Mouse (Mus musculus) T-helper 2 cell (primary cell): ENCODE results near the gene Hacl1.

Source experiments
- in situ Hi-C: fragments of 300-600 bp; cut with MboI, MseI; formaldehyde crosslinking; loops from one replicate; pipeline ENCODE4 v1.15.1; 2025; ENCODE audit warnings: high pct_unique_total_duplicates

The Hacl1 gene

GRCm38 (mm10) chr14:31662555-31663211 lies 21.6 kb upstream of the Hacl1 start:
- in situ Hi-C loops = loop anchor here (10.0 kb wide), 1 partner anchor 422 kb away; the partner anchor contains the start of genes Dph3 and Oxnad1

GRCm38 (mm10) chr14:31661671-31662554 lies 20.8 kb upstream of the Hacl1 start:
- in situ Hi-C loops = loop anchor here (10.0 kb wide), 1 partner anchor 423 kb away; the partner anchor contains the start of genes Dph3 and Oxnad1

GRCm38 (mm10) chr14:31660312-31661093 lies 19.4 kb upstream of the Hacl1 start:
- in situ Hi-C loops = loop anchor here (10.0 kb wide), 1 partner anchor 424 kb away; the partner anchor contains the start of genes Dph3 and Oxnad1

GRCm38 (mm10) chr14:31659501-31660181 lies 18.6 kb upstream of the Hacl1 start:
- in situ Hi-C loops = loop anchor here (10.0 kb wide), 1 partner anchor 425 kb away; the partner anchor contains the start of genes Dph3 and Oxnad1

- in situ Hi-C loops = no loop called here
Observed at GRCm38 (mm10) chr14:31658126-31658680, 17.1 kb upstream of the Hacl1 start.

GRCm38 (mm10) chr14:31656857-31657645 lies 16.0 kb upstream of the Hacl1 start:
- in situ Hi-C loops = no loop called here

GRCm38 (mm10) chr14:31656386-31656785 lies 15.3 kb upstream of the Hacl1 start:
- in situ Hi-C loops = no loop called here

- in situ Hi-C loops = no loop called here
Observed at GRCm38 (mm10) chr14:31655406-31655805, 14.3 kb upstream of the Hacl1 start.

GRCm38 (mm10) chr14:31654816-31655215 lies 13.7 kb upstream of the Hacl1 start:
- in situ Hi-C loops = loop anchor here (5.0 kb wide), 1 partner anchor 132 kb away; no protein-coding TSS in a partner anchor

- in situ Hi-C loops = loop anchor here (5.0 kb wide), 1 partner anchor 134 kb away; no protein-coding TSS in a partner anchor
Observed at GRCm38 (mm10) chr14:31653101-31653875, 12.2 kb upstream of the Hacl1 start.

GRCm38 (mm10) chr14:31652624-31653023 lies 11.5 kb upstream of the Hacl1 start:
- in situ Hi-C loops = loop anchor here (5.0 kb wide), 1 partner anchor 135 kb away; no protein-coding TSS in a partner anchor

- in situ Hi-C loops = loop anchor here (5.0 kb wide), 1 partner anchor 135 kb away; no protein-coding TSS in a partner anchor
Observed at GRCm38 (mm10) chr14:31652106-31652505, 11.0 kb upstream of the Hacl1 start.

GRCm38 (mm10) chr14:31651206-31651605 lies 10.1 kb upstream of the Hacl1 start:
- in situ Hi-C loops = loop anchor here (5.0 kb wide), 1 partner anchor 136 kb away; no protein-coding TSS in a partner anchor

GRCm38 (mm10) chr14:31650347-31650746 lies 9.3 kb upstream of the Hacl1 start:
- in situ Hi-C loops = loop anchor here (5.0 kb wide), 1 partner anchor 137 kb away; no protein-coding TSS in a partner anchor

- in situ Hi-C loops = no loop called here
Observed at GRCm38 (mm10) chr14:31647991-31648390, 6.9 kb upstream of the Hacl1 start.

GRCm38 (mm10) chr14:31645920-31646319 lies 4.8 kb upstream of the Hacl1 start:
- in situ Hi-C loops = no loop called here

- in situ Hi-C loops = no loop called here
Observed at GRCm38 (mm10) chr14:31644931-31645547, 4.0 kb upstream of the Hacl1 start.

- in situ Hi-C loops = no loop called here
Observed at GRCm38 (mm10) chr14:31644183-31644830, 3.2 kb upstream of the Hacl1 start.
